Mouse (Mus musculus) hindbrain, embryonic 13.5 days (tissue): ENCODE results near the gene Mt1. TPM values are rescaled to one million over a fixed set of nuclear protein-coding genes. Genes with fewer than 3 reads are reported as not detected.

Experiments used
- ATAC-seq: fragments of 200-750 bp; cut with Nextera tagmentation; 2 replicates; pipeline ENCODE4 v1.8.0; 2017; ENCODE audit warnings: moderate TSS enrichment; ENCODE audit not compliant: low FRiP score
- H3K27ac ChIP-seq: fragments of 300-500 bp; sonication (generic); 2 replicates; pipeline ENCODE4 v1.5.1; 2015; ENCODE audit warnings: inconsistent platforms, mild to moderate bottlenecking, moderate library complexity
- H3K27me3 ChIP-seq: fragments of 300-500 bp; sonication (generic); 2 replicates; pipeline ENCODE4 v1.6.1; 2015; ENCODE audit warnings: mild to moderate bottlenecking, inconsistent platforms
- H3K36me3 ChIP-seq: fragments of 300-500 bp; sonication (generic); 2 replicates; pipeline ENCODE4 v1.6.1; 2015; ENCODE audit warnings: mild to moderate bottlenecking, inconsistent platforms
- H3K4me1 ChIP-seq: fragments of 300-500 bp; sonication (generic); replicated peaks from 2 replicates; pipeline ENCODE4 v1.6.1; 2015; ENCODE audit warnings: inconsistent platforms
- H3K4me2 ChIP-seq: fragments of 300-500 bp; sonication (generic); 2 replicates; pipeline ENCODE4 v1.6.1; 2015; ENCODE audit warnings: inconsistent platforms, mild to moderate bottlenecking, moderate library complexity
- H3K4me3 ChIP-seq: fragments of 300-500 bp; sonication (generic); 2 replicates; pipeline ENCODE4 v1.5.1; 2015; ENCODE audit warnings: mild to moderate bottlenecking, inconsistent platforms
- H3K9ac ChIP-seq: fragments of 300-500 bp; sonication (generic); 2 replicates; pipeline ENCODE4 v1.6.1; 2015; ENCODE audit warnings: mild to moderate bottlenecking, inconsistent platforms
- H3K9me3 ChIP-seq: fragments of 300-500 bp; sonication (generic); 2 replicates; pipeline ENCODE4 v1.6.1; 2016; ENCODE audit warnings: inconsistent platforms
- WGBS: fragments of 180-500 bp; shearing (Covaris S2); methylation state at CpG from one replicate; pipeline ENCODE4 v1.1.7; 2015; 5-methylcytosine and 5-hydroxymethylcytosine counted together
- polyA plus RNA-seq: library from polyadenylated mRNA; unstranded; fragments of >200 nt; fragmentation: Nextera tagmentation; extraction: Ambion mirVana; gene quantifications from 2 replicates; pipeline ENCODE4 v1.2.1, GENCODE M21; 2015

Gene Mt1
- polyA plus RNA-seq, 1 experiment from 2014 or later: 35.8 TPM

DNA sequence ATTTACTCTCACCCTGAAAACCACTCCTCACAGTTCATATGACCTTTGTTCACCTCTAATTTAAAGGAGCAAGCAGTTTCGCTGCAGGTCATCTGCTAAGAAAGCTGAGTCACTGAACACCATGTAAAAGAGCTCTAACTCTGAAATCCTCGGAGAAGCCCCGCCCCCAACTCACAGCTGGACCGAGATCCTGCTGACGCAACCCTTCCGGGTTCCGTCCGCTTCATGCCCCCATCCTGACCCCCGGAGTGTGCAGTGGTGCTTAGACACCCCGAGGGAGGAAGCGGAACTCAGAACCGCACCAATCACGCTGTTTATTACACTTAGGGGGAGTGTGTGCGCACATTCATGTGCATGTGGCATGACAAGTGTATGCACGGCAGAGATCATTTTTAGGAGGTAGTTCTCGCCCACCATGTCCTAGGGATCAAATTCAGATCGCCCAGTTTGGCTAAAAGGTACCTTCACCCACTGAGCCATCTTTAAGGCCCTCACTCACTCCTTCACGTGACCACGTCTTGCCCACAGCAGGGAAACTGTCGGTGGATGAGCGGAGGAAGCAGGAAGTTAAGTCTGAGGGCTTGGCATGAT lies 12.3 kb downstream of the Mt1 start:
- ATAC-seq: no peak
- Histone ChIP-seq H3K4me3 (peak overlapping the region; percentile 33), H3K9me3 (no peaks in the 10 kb centered on the region), H3K9ac (no peak overlapping the region), H3K4me2 (peak overlapping the region; percentile 51), H3K27ac (no peak overlapping the region), H3K4me1 (peaks cover 27% of the 10 kb centered on the region), H3K36me3 (no peaks in the 10 kb centered on the region), H3K27me3 (peaks cover 29% of the 10 kb centered on the region)
- WGBS: 24% methylated on average over 21 of the region's 21 CpGs

DNA sequence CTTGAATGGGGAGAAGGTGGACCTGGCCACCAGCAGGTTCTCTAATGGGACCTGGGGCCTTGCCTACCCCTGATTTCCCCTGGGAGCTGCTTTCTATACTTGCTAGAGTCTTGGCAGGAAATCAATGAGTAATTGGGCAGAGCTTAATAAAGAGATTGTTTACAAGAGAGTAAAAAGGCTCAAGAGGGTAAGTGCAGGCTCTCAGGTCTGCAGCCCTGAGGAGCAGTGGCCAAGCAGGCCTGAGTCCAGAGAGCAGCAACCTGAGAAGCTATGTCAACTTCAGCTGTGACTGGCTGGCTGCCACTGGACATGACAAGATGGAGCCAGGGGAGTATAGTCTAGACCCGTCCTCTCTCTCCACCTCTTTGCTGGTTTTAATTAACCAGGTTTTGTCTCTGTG lies 14.0 kb downstream of the Mt1 start:
- Histone ChIP-seq H3K4me1 (peaks cover 10% of the 10 kb centered on the region), H3K4me2 (no peak overlapping the region), H3K9ac (no peak overlapping the region), H3K27me3 (0 out of 2 replicates have a peak, but pooled peaks cover 14% of the 10 kb centered on the region), H3K4me3 (no peak overlapping the region), H3K9me3 (no peaks in the 10 kb centered on the region), H3K36me3 (no peaks in the 10 kb centered on the region), H3K27ac (no peak overlapping the region)
- 61% methylated on average over 1 of the region's 1 CpGs for WGBS
- ATAC-seq: no peak

DNA sequence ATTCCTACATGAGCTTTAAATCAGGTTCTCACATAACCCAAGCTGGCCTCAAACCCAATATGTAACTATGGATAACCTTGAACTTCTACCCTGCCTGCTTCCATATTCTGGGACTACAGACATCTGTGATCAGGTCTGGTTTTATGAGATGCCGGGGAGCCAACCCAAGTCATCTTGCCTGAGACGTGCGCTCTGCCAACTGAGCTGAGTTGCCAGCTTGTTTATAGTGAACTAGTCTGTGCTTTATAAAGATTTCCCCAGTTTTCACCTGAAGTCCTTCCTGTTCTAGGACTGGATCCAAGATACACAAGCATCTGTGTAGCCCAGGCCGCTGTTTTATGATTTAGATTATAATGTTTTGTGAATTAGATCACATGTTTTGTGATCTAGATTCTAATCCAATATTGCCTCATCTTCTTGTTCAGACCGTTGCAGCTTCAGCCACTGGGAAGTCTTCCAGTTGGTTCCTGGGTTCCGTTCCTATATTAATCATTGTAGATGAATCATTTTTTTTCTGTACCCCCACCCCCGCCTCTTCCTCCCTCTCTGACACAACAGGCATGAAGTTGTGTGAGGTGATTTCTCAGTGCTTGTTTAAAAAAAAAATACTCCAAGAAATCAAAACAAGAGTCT lies 15.8 kb downstream of the Mt1 start:
- no peak overlapping the region for H3K4me3 ChIP-seq
- H3K9me3 ChIP-seq: no peaks in the 10 kb centered on the region
- H3K4me2 ChIP-seq: no peak overlapping the region
- no peak for ATAC-seq
- 94% methylated on average over 7 of the region's 7 CpGs for WGBS
- 0 out of 2 replicates have a peak, but pooled peaks cover 6% of the 10 kb centered on the region for H3K27me3 ChIP-seq
- H3K36me3 ChIP-seq: no peaks in the 10 kb centered on the region
- no peak overlapping the region for H3K27ac ChIP-seq
- no peak overlapping the region for H3K9ac ChIP-seq
- peaks cover 10% of the 10 kb centered on the region for H3K4me1 ChIP-seq

DNA sequence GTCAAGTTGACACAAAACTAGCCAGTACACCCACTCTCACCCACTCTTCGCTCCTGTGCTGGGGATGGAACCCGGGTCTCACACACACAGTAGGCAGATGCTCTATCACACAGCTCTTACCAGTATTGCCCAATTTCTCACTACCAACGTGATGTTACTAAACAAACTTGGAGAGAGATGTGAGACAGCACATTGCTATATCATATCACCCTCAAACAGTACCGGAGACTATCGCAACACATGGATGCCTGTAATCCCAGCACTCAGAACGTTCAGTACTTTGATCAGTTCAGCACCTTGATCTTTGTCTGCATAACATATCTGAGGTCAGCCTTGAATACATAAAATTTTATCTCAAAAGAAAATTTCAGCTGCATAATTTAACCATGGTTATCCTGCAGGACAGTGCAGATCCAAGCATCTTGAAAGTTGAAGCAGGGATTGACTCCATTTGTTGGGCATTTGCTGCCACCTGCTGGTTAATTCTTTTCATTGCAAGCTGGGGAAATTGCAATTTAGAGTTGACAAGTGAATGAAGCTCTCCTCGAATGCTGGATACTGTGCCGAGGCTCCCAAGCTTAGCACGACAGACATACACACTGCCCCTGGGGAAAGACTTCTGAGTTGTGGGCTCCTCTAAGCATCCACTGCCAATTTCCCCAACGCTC lies 20.5 kb downstream of the Mt1 start:
- H3K4me2 ChIP-seq: no peak overlapping the region
- 0 out of 2 replicates have a peak, but pooled peaks cover 2% of the 10 kb centered on the region for H3K4me1 ChIP-seq
- no peak overlapping the region for H3K27ac ChIP-seq
- H3K27me3 ChIP-seq: no peaks in the 10 kb centered on the region
- no peaks in the 10 kb centered on the region for H3K36me3 ChIP-seq
- WGBS: 45% methylated on average over 10 of the region's 10 CpGs
- no peak overlapping the region for H3K4me3 ChIP-seq
- peak; percentile 57; the same call in 1 of the 2 replicates for ATAC-seq
- no peak overlapping the region for H3K9ac ChIP-seq
- no peaks in the 10 kb centered on the region for H3K9me3 ChIP-seq

DNA sequence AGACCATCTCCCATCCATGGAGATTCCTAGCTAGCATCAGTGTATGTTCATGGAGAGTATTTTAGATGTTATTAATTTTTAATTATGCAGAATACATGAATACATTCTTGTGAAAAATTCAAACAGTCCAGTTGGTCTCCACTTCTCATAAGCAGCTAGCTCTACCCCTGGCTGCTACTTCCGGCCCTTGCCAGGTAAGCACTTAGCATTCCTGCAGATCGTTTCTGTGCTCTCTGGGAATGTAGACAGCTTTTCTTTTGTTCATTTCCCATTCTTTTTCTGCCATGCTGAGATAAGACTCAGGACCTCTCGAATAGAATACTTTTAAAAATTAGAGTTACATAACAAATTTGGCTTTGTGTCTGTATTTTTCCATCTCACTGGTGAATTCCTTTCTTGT lies 25.2 kb downstream of the Mt1 start:
- H3K36me3 ChIP-seq: no peaks in the 10 kb centered on the region
- H3K27me3 ChIP-seq: no peaks in the 10 kb centered on the region

DNA sequence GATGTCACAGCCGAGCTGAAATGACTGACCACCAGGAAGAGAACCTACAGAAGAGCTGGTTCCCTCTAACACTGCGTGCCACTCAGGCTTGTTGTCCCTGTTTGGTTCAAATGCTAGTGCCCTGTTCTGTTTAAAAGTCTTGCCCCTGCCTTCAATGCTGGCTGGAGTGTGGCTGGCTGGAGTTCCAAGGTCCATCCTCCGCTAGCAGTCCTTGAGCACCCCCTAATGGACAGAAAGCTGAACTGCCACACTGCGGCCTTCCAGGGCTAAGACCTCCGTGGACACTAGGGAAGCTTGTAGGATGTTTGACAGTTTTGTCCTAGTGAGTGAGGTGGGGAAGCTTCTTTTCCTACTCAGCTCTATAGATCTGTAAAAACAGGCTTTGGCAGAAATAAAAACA lies 26.9 kb downstream of the Mt1 start:
- H3K9ac ChIP-seq: no peak overlapping the region
- H3K4me1 ChIP-seq: no peaks in the 10 kb centered on the region
- no peaks in the 10 kb centered on the region for H3K27me3 ChIP-seq
- no peaks in the 10 kb centered on the region for H3K9me3 ChIP-seq
- no peak for ATAC-seq
- H3K27ac ChIP-seq: no peak overlapping the region
- 10% methylated on average over 5 of the region's 5 CpGs for WGBS
- H3K36me3 ChIP-seq: no peaks in the 10 kb centered on the region
- no peak overlapping the region for H3K4me2 ChIP-seq
- H3K4me3 ChIP-seq: no peak overlapping the region

More for the DNA sequence above, 25.2 kb downstream of the Mt1 start:
- 79% methylated on average over 3 of the region's 3 CpGs for WGBS
- H3K4me3 ChIP-seq: no peak overlapping the region
- no peak overlapping the region for H3K9ac ChIP-seq
- no peak for ATAC-seq
- H3K27ac ChIP-seq: no peak overlapping the region
- H3K4me1 ChIP-seq: 0 out of 2 replicates have a peak, but pooled peaks cover 2% of the 10 kb centered on the region
- H3K9me3 ChIP-seq: no peaks in the 10 kb centered on the region
- H3K4me2 ChIP-seq: no peak overlapping the region

DNA sequence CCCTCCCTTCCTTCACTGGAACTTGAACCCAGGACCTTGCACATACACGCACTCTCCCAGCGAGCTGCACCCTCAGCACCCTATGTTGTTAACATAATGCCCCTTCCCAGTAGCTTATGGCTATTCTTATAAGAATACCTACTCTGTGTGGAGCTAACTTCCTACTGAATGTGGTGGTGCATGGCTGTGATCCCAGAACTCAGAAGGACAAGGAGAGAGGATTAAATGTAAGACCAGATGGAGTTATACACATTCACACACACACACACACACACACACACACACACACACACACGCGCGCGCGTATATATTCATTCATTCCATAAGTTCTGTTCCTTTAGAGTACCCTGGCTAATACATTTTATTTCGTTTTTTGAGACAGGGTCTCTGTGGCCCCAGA lies 27.4 kb downstream of the Mt1 start:
- no peak overlapping the region for H3K9ac ChIP-seq
- no peak for ATAC-seq
- H3K27ac ChIP-seq: no peak overlapping the region
- 82% methylated on average over 8 of the region's 8 CpGs for WGBS
- H3K4me2 ChIP-seq: no peak overlapping the region
- H3K4me3 ChIP-seq: no peak overlapping the region
- no peaks in the 10 kb centered on the region for H3K36me3 ChIP-seq
- no peaks in the 10 kb centered on the region for H3K4me1 ChIP-seq
- H3K27me3 ChIP-seq: no peaks in the 10 kb centered on the region
- H3K9me3 ChIP-seq: no peaks in the 10 kb centered on the region

DNA sequence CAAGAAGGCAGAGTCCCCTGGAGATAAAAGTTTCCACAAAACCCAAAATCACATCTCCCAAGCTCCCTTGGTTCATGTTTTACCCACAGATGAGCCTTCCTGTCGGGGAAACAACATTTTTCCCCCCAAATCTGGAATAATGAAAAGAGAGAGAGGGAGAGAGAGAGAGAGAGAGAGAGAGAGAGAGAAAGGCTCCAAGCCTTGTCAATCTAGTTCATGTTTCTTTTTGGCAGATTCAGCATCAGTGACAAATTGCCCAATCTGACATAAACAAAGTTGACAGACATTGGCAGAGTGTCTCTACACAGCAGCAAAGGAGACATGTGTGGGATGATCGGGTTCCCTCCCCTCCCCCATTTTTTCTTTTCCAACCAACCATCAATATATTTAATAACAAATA lies 28.6 kb downstream of the Mt1 start:
- Histone ChIP-seq H3K27ac (no peak overlapping the region), H3K4me3 (no peak overlapping the region), H3K9me3 (no peaks in the 10 kb centered on the region), H3K27me3 (no peaks in the 10 kb centered on the region), H3K4me2 (no peak overlapping the region), H3K36me3 (no peaks in the 10 kb centered on the region), H3K4me1 (no peaks in the 10 kb centered on the region), H3K9ac (no peak overlapping the region)
- WGBS: 81% methylated on average over 2 of the region's 2 CpGs
- no peak for ATAC-seq

DNA sequence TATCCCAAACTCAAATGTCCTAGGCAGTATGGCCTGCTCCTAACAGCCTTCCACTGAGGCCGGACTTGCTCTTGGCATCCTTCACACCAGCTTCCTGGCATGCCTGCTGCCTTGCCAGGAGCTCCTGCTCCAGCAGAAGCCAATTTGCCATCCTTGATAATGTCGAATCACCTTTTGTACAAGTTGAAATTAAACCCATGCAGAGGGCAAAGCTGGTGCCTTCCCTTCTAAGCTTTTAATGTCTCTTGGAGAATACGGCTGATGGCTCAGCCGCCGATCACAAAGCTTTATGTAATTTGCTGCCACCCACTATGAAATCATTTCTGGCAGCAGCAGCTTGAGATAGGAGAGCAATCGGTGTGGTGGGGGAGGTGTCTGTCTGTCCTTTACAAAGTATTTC lies 30.8 kb downstream of the Mt1 start:
- Histone ChIP-seq H3K4me2 (no peak overlapping the region), H3K9me3 (no peaks in the 10 kb centered on the region), H3K36me3 (no peaks in the 10 kb centered on the region), H3K9ac (no peak overlapping the region), H3K4me3 (no peak overlapping the region), H3K27ac (no peak overlapping the region), H3K4me1 (peaks cover 5% of the 10 kb centered on the region), H3K27me3 (no peaks in the 10 kb centered on the region)
- no peak for ATAC-seq
- 79% methylated on average over 6 of the region's 6 CpGs for WGBS

DNA sequence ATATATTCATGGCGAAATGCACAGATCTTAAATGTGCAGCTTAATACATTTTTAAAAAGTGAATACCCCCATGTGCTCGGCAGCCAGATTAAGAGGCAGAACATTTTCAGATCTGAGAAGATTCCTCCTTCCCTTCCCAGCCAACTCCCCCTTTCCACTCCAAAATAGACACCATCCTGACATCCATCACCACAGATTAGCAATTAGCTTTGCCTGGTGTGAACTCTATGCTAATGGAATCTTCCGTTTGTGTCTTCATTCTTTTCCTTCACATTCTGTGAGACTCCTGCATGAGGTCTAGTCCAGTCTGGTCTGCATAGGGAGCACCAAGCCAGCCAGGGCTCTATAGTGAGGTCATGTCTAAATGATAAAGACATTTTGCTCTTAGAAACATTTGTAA lies 31.3 kb downstream of the Mt1 start:
- Histone ChIP-seq H3K27ac (no peak overlapping the region), H3K27me3 (no peaks in the 10 kb centered on the region), H3K9ac (no peak overlapping the region), H3K9me3 (no peaks in the 10 kb centered on the region), H3K4me1 (peaks cover 10% of the 10 kb centered on the region), H3K4me3 (no peak overlapping the region), H3K36me3 (no peaks in the 10 kb centered on the region), H3K4me2 (no peak overlapping the region)
- ATAC-seq: no peak
- WGBS: 71% methylated on average over 3 of the region's 3 CpGs

DNA sequence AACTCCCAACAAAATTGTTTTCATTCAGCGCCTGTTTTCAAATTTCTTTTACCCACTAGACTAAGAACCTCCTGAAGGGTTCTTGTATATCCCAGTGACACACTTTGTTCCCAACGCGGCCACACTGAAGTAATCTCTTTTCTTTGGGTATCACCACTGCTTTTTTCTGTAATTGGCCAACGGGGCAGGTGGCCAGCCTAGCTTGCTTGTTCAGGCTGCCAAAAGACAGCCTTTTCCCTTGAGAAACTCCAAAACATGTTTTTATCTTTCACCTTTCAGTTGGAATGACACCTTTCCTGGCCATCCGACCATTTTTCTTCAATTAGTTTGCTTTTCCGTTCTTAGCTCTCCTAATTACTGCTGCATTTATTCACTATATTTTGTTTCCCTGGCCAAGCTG lies 34.9 kb downstream of the Mt1 start:
- Histone ChIP-seq H3K27me3 (no peaks in the 10 kb centered on the region), H3K36me3 (no peaks in the 10 kb centered on the region), H3K27ac (peak overlapping the region; percentile 63; the same call in 1 of the 2 replicates), H3K4me1 (peaks cover 24% of the 10 kb centered on the region), H3K4me3 (peak overlapping the region; percentile 82), H3K9me3 (no peaks in the 10 kb centered on the region), H3K9ac (peak overlapping the region; percentile 40), H3K4me2 (peak overlapping the region; percentile 87)
- WGBS: 71% methylated on average over 6 of the region's 6 CpGs
- ATAC-seq: no peak

DNA sequence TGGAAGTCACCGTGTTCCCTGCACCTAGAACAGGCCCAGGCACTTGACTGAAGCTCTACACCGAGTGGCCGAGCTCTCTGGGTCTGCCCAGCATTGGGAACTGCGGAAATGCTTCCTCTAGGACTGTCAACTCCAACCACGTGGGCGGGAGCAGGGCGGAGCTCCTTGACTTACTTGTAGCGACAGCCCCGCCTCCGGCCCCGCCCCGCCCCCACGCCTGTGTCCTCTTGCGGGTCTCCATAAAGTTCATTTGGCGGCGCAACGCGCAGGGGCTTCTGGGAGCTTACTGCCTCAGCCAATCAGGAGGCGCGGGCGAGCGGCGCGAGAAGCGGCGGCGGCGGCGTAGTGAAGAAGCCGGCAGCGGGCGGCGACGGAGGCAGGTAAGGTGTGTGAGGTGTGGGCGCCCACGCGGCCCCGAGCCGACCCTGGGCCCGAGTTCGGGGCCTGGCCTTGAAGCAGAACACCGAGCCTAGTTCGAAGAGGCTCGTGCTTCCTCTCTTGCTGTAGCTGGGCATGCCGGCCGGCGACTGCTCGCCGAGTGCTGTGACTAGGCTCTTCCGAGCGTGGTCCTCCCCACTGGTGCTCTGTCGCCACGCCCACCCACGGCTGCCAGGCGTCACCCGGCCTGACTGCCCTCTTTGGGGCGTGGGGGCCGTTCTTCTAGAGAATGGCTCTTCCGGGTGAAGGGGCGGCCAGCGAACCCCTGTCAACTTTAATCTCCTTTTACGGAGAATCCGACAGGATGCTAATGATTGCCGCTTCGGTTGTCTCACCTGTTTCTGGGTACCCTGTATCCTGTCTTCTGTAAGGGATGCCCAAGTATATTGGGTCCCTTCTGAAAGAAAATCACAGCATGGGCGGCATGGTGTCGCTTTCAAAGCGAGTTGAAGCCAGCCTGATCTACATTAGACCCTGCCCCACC lies 35.6 kb downstream of the Mt1 start, which contains the start of gene Nup93:
Nup93 (plus strand) TSS at position 313 of the 922 bp plus-strand sequence.
- under 1% methylated on average over 67 of the region's 68 CpGs for WGBS
- no peaks in the 10 kb centered on the region for H3K9me3 ChIP-seq
- H3K27me3 ChIP-seq: no peaks in the 10 kb centered on the region
- peak; percentile 97 for ATAC-seq
- H3K4me3 ChIP-seq: peak within 1 kb of the TSS; percentile 82
- peak within 1 kb of the TSS; percentile 90 for H3K9ac ChIP-seq
- H3K27ac ChIP-seq: peak within 1 kb of the TSS; percentile 82
- peaks cover 24% of the 10 kb centered on the region for H3K4me1 ChIP-seq
- H3K36me3 ChIP-seq: no peaks in the 10 kb centered on the region
- H3K4me2 ChIP-seq: peak within 1 kb of the TSS; percentile 87
